Mouse (Mus musculus) right cerebral cortex, postnatal 10 days (tissue): Measurements from ENCODE around the gene Plek.
A peak's percentile ranks its signal among the peaks of the same experiment; 100 is the strongest.
"Not testable (repeated sequence)": the region's sequence is repeated elsewhere in the genome, so short reads cannot be mapped to it uniquely, and the experiment has no call there.

Source experiments
- DNase-seq, 2 experiments: peaks; one replicate each; pipeline ENCODE4 v3.0.0; 2021; ENCODE audit warnings: low spot score in 2 of 2

Gene Plek

GRCm38 (mm10) chr11:17051545-17052475 is at the start of gene Plek, which contains the start of gene Cnrip1:
TSS of gene Plek (minus strand) at chr11:17052381.
TSS of gene Cnrip1 (plus strand) at chr11:17051586.
- DNase-seq: peak; percentile 95

DNA sequence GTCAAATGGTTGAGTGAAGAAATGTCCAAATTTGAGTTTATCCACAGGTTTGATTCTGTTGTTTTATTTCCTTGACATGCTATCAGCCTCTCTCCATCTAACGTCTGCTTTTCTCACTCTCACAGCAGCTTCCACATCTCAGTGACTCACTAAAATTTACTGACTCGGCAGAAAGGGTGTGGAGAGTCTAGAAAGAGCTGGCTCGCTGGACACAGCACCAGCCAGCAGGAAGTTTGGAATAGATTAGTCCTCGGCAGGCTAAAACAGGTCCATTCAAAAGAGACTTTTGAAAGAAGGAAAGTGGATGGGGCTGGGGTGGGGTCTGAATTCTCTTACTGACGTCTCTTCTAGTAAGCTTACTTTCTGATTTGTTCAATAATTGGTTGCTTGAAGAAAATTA is 33.9 kb upstream of the Plek start:
- DNase-seq: no peak

DNA sequence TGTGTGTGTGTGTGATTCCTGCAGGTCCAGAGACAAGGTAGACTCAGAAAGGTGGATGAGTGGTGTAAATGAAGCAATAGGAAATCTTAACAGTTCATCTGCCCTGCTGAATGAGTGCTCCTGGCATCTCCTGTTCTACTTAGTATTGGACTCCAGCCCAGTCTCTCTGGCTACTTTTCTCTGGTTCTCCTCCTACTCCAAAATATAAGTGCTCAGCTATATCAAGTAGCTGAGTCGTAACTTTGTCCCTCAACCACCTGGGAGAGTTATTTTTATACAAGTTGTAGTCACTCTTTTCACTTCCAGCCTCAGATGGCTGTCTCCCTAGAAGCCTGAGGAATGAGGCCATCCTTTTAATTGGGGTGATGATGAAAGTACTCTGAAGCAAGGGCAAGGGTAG is 31.7 kb upstream of the Plek start:
- peak; percentile 34 to 60 for DNase-seq

DNA sequence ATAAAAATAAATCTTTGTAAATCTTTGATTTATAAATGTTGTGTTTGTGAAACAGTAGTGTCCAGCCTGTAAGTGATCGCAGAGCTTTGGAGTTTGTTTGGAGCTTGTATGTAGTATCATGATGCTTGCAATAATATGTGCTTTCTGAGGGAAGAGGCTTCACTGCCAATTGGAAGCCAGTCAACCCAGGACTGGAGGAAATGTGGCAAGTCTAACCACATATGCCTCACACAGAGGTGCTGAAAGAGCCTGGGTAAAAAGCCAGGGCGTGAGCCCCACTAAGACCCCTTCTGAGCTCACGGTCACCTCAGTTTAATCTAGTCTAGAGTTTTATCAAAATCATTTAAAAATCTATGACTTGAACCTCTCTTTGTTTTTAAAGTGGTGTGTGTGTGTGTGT is 31.3 kb upstream of the Plek start:
- no peak for DNase-seq

DNA sequence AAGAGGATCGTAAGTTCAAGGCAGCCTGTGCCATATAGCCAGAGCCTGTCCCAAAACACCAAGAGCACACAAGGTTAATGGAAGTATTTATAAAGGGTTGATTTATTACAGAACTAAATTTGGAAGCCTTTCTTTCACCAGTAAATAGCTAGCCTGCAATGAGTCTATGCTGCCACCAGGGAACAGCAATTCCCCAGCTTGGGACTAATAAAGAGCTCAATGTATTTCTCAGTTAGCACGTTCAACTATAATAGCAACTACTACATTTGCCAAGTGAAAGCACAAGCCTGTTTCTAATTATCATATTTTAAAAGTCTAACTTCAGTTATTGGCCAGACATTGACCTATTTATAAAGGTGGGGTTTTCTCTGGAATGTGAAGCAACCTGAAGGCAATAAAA is 30.8 kb upstream of the Plek start:
- peak; percentile 61 for DNase-seq

DNA sequence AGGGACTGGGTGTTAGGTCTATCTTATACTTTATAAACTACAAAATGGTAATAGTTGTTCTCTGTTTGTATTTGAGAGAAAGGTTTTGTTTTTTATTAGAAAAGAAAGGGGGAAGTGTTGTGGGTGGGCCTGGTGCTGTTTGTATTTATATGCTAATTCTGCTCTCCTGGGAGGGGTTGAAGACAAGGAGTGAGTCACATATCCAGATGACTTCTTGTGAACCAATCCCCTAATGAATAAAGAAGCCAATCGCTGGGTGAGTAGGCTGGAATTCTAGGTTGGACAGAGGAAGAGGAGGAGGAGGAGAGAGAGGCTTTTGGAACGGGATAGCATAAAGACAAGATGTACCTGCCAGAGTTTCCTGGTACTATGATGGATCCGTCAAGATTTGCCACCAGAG is 29.9 kb upstream of the Plek start:
- DNase-seq: no peak

DNA sequence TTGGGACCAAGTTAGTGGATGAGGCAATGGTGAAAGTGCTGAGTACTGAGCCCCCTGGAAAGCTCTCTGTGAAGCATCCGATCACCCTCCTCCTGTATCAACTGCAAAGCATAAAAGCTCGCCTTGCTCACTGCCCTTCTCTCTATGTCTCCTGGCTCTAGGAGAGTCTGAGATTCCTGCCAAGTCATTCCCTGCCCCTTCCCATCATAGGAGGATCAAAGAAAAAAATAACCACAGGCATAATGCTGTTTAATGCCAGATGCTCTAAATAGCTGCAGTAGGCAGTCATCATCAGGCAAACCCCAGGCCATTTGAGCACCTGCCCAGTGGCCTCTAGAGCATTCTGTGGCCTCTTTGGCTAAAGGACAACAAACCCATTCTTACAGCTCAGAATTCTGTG is 23.5 kb upstream of the Plek start:
- no peak for DNase-seq

DNA sequence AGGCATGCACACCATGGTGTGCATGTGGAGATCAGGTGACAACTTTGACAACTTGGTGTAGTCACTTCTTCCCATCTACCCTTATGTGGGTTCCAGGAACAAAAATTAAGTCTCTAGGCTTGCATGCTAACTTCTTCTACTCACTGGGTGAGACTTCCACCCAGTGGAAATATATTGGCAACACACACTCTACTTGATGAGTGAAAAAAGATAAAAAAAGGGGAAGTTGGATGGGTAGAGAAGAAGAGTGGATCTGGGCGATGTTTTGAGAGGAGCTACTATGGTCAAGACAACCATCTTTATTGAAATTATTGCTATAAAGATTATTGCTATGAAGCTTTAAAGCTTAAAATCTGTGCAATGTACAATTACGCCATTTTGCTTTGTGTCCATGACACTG is 17.2 kb upstream of the Plek start:
- not testable (repeated sequence) for DNase-seq

DNA sequence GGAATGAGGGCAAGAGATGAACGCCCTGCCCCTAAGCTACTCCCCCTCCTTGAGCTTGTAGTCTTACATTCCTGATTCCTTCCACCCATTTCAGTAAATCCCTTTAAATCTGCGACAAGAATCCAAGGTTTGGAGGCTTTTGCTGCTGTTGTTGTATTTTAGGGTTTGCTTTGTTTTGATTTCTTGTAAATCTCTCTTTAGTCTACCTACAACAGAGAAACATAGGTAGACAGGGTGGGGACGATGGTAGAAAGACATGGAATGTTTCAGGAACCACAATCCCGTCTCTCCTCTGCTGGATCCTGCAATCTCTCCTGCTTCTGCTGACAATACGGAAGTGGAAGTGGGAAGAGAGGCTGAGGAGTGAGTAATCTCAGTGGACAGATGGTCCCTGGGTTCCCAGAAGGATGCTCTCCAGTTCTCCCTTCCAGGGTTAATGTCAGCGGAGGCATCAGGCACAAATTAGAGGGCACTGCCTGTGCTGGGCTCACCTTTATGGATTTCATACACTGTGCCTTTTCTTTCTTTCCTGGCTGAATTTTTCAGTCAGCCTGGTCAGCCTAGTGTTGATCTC is 382 bp upstream of the Plek start:
- peak in 1 of 2 experiments; percentile 35 for DNase-seq

DNA sequence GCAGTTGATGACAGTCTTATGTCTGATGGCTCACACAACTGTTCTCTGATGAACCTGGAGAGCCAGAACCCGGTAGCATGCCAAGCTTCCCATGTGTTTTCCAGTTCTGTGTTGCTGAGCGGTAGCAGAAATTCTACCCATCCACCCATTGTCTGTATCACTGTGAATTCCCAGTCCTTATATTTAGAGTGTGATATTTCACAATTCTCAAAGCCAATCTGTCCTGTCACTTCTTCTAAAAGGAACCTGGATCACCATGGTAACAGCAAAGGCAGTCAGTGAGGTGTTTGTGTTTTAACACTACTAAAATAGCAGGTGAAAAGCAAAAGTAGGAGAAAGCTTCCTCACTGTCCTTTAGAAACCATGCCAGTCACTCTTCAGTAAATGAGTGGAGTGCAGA is 6.4 kb downstream of the Plek start:
- peak; percentile 60 to 80 for DNase-seq

- no peak for DNase-seq
Observed at GRCm38 (mm10) chr11:17023984-17024383, 28.2 kb downstream of the Plek start.

DNA sequence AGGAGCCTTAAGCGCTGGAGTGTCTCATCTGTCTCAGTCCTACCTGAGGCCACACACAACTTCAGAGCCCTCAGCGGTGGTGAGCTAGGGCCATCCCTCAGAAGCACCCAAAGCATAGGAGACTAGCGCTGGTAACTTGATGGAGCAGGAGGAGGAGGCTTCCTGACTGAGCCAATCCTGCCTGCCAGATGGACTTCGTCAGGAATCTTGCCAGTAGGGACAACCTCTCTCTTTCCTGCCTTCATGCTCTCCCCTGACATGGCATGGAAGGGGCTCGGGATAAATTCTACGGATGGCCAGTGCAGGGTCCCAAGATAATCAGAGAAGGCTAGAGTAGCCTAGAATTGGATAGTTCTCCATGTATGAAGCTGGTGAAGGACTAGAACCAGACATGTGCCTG is 29.0 kb downstream of the Plek start:
- DNase-seq: peak in 1 of 2 experiments; percentile 14

DNA sequence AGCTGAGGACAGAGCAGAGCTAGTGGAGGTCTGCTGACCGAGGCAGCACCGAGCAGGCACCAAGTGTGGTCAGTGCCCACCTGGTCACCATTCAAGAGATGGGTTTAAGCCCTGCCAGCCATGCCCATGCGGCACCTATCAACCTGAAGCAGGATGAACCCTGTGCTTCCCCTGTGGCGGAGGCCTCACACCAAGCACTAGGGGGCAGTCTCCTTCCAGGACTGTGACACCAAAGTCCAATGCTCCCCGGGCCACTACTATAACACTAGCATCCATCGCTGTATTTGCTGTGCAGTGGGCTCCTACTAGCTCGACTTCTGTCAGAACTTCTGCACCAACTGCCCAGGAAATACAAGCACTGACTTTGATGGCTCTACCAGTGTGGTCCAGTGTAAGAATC is 32.9 kb downstream of the Plek start:
- DNase-seq: no peak

DNA sequence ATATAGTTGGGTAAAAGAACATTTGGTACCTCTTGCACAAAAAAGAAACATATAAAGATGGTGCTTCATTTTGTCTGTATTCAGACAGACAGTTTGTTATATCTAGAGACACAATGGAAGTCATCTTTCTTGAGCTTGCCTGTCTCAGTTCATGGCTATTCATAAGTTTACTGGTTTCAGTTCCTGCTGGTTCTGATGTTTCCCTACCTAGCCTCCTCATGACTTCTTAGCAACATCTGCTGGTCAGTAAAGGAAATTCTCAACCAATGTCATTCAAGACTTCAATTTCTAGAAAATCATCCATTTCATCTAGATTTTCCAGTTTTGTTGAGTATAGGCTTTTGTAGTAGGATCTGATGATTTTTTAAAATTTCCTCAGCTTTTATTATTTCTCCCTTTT is 39.2 kb downstream of the Plek start:
- DNase-seq: no peak

DNA sequence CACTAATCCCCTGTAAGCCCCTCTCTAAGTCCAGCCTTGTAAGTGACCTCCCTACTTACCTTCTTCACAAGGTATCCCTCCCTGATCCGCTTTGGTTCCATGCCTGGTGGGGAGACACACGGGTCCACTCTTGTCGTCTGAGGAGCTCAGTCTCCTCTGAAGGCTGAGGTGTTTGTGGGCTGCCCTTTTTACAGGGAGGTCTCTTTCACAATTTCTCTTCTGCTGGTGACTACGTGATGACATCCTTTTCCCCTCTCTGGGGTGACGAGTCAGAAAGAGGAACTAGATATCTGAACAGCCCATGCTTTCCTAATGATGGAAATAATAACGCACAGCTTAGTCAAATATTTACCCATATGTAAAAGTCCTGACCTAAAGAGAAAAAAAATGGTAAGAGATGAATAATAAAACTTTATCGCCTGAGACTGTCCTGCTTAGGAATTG is 43.7 kb downstream of the Plek start:
- DNase-seq: peak in 1 of 2 experiments; percentile 10

DNA sequence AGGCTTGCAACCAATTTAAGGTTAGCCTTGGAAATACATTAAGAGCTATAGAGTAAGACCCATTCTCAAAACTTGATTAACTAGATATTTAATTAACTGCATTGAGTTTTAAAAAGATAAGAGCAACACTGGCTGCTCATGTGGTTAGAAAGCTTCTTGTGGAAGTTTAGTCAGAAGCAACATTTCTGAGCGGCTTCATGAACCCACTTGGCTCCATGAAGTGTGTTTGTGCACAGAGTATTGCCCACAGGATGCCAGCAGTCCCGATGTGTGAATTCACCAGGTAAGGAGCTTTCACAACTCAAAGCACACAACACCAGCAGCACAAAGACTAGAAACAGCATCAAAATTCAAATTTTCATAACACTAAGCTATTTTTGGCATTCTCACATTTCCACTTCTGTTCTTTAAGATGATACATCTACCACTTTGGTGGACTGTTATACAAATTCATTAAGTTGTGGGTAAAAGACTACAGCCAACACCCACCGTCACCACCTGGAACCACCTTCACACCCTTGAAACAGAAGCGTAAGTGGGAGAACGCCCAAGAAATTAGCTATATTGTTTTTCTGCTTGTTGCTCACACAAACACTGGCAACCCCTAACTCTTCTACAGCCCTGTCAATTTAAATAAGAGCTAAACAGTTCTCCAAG is 44.5 kb downstream of the Plek start:
- DNase-seq: peak in 1 of 2 experiments; percentile 15

DNA sequence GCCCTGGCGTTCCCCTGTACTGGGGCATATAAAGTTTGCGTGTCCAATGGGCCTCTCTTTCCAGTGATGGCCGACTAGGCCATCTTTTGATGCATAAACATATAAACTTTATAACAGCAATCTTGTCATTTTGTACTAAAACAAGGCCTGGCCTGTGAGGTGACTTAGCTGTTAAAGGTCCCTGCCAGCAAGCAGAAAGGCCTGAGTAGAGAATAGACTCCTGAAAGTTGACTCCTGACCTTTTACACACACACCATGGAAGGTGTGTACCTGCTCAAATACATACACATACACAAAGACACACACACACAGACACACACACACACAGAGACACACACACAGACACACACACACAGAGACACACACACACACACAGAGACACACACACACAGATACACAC is 45.7 kb downstream of the Plek start:
- not testable (repeated sequence) for DNase-seq

DNA sequence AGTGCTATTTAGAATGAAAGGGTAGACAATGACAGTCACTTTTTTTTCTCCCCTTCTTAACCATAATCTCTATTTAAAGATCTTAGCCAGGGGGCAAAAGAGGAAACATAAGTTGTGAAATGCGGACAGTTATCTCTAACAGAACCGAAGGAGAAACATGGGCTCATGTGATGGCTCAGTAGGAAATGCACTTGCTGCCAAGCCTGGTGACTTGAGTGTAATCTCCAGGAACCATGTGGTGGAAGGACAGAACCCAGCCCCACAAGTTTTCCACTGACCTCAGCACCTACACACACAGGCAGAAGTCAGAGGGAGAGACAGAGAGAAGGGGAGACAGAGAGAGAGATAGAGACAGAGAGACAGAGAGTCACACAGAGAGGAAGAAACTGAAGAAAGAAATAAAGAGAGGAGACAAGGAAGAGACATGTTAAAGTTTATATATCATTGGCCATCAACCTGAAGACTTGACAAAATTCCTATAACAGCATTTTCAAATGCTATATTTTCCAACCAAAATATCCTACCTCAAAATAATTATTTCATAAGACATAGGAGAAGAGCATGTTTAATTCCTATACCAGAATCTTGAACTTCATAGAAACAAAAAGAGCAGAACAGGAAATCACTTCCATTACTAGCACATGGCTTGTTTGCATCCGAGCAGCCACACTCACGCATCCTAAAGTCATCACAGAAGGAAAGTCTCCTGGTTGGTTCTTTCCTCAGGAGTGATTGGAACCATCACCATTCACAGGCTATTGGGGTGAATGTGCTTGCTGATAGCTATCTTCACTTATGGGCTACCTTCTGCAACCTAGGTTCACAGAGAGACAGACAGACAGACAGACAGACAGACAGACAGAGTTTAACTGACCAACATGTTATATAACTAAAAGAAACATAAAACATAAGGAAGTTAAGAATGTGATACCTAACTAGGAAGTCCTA is 47.0 kb downstream of the Plek start:
- peak; percentile 32 to 52 for DNase-seq

- no peak for DNase-seq
Observed at GRCm38 (mm10) chr11:17003757-17004156, 48.4 kb downstream of the Plek start.

GRCm38 (mm10) chr11:17002739-17003373 is 49.3 kb downstream of the Plek start:
- DNase-seq: no peak
